Mouse (Mus musculus): ENCODE results near the gene Mthfsd.

GRCm38 (mm10) chr8:121078721-121079120, 29.5 kb downstream of the Mthfsd start:
- TF ChIP-seq ZC3H11A (IDR thresholded peaks at IDR 0.05; ENCODE audit: low read depth, low read length), result no peak
- no peak for TF ChIP-seq CHD2 (IDR thresholded peaks at IDR 0.05; ENCODE audit: low read length)
- no peak for TF ChIP-seq CTCF (IDR thresholded peaks at IDR 0.05 in 2 of 3, conservative IDR thresholded peaks at IDR 0.05 in 1 of 3; ENCODE audit: control insufficient read depth in 1 of 3, insufficient read depth in 1 of 3, low read depth in 2 of 3, low read length in 3 of 3, poor library complexity in 1 of 3, severe bottlenecking in 1 of 3)
- no peak for TF ChIP-seq TBP (IDR thresholded peaks at IDR 0.05; ENCODE audit: low read depth, low read length)
- no peak for TF ChIP-seq ZMIZ1 (IDR thresholded peaks at IDR 0.05; ENCODE audit: low read depth, low read length)
- TF ChIP-seq MYC (IDR thresholded peaks at IDR 0.05; ENCODE audit: low read depth, low read length), result no peak
- TF ChIP-seq HCFC1 (IDR thresholded peaks at IDR 0.05; ENCODE audit: low read depth, low read length), result no peak
- no peak for TF ChIP-seq EP300 (IDR thresholded peaks at IDR 0.05; ENCODE audit: low read depth in 1 of 2, low read length in 2 of 2)
- no peak for TF ChIP-seq GATA1 (IDR thresholded peaks at IDR 0.05; ENCODE audit: low read depth, low read length)
- no peak for TF ChIP-seq USF1 (IDR thresholded peaks at IDR 0.05; ENCODE audit: low read depth, low read length)
- TF ChIP-seq BHLHE40 (IDR thresholded peaks at IDR 0.05; ENCODE audit: borderline replicate concordance, low read depth, low read length), result no peak
- no peak for TF ChIP-seq KAT2A (conservative IDR thresholded peaks at IDR 0.05; ENCODE audit: low read depth, low read length)
- no peak for TF ChIP-seq POLR2A (IDR thresholded peaks at IDR 0.05; ENCODE audit: control insufficient read depth in 1 of 2, insufficient read depth in 1 of 2, low read depth in 1 of 2, low read length in 2 of 2, poor library complexity in 1 of 2)

Data from MEL (cell line).